Mouse (Mus musculus) E14TG2a.4 (cell line): ENCODE data around the gene 2810408A11Rik.

Source experiments
- H3K27me3 ChIP-seq: 2 replicates; pipeline ENCODE4 v1.6.1; 2014; ENCODE audit warnings: low read length, control low read depth; ENCODE audit not compliant: insufficient read depth
- H3K36me3 ChIP-seq: 2 replicates; pipeline ENCODE4 v1.6.1; 2014; ENCODE audit warnings: low read length, control low read depth; ENCODE audit not compliant: insufficient read depth
- H3K4me1 ChIP-seq: replicated peaks from 2 replicates; pipeline ENCODE4 v1.6.1; 2014; ENCODE audit warnings: low read depth, low read length, control low read depth
- H3K4me3 ChIP-seq: replicated peaks from 2 replicates; pipeline ENCODE4 v1.5.1; 2014; ENCODE audit warnings: mild to moderate bottlenecking, low read length
- H3K9me3 ChIP-seq: 2 replicates; pipeline ENCODE4 v1.6.1; 2014; ENCODE audit warnings: low read length, control low read depth
- CTCF ChIP-seq: conservative IDR thresholded peaks from 2 replicates; pipeline ENCODE4 v1.5.1; 2014; ENCODE audit warnings: low read length
- NANOG ChIP-seq: IDR thresholded peaks from 2 replicates; pipeline ENCODE4 v1.6.1; 2014; ENCODE audit warnings: borderline replicate concordance, low read length, mixed read lengths
- POU5F1 ChIP-seq: IDR thresholded peaks from 2 replicates; pipeline ENCODE4 v1.6.1; 2014; ENCODE audit warnings: low read length, borderline replicate concordance

2810408A11Rik gene

DNA sequence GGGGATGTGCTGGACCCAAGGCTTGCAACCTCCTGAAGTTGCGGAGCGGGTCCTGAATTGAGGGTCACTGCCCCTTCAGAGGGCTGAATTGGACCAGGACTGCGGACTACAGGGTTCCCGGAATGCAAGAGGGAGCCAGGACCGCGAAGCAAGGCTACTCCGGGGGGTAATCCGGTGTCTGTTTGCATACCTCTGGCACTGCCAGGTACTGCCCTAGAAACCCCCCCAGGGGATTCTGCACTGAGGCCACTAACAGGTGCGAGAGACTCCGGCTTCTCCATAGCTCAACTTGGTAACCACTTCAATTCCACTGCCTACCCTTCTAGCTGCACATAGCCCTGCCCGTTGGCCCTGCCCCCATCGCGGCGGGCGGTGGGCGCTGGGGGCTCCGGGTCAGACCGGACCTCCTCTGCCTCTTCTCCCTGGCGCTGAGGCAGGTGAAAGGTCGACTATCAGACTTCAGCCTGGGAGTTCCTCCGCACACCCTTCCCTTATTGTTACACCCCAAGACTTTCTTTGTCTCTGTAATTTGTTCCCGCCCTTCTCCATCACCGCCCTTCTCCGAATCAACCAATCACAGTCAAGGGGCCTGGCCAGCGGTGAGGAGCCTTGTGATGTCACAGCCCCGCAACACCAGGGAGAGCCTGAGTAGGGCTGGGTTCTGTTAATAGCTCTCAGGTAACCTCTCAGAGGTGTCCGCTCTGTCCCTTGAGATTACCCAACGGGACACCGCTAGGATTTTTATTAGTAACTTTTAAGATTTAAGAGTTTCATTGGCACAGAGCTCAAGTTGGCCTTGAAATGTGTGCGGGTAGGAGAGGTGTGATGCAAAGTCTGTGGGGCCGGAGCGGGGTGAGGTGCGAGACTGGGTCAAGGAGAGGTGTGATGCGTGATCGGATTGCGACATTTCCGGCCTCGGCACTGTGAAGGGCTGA lies at the start of gene 2810408A11Rik, which contains the start of gene Neurl4:
2810408A11Rik (minus strand) TSS at position 517 of the 935 bp plus-strand sequence.
Neurl4 (plus strand) TSS at position 602 of the 935 bp plus-strand sequence.
- Histone ChIP-seq H3K4me1 (peaks cover 58% of the 10 kb centered on the region), H3K27me3 (peaks cover 8% of the 10 kb centered on the region; the same call in 1 of the 2 replicates), H3K9me3 (no peaks in the 10 kb centered on the region), H3K36me3 (peaks cover 26% of the 10 kb centered on the region), H3K4me3 (peak within 1 kb of the TSS; percentile 93)
- TF ChIP-seq NANOG: no peak
- TF ChIP-seq POU5F1: no peak
- no peak for TF ChIP-seq CTCF

DNA sequence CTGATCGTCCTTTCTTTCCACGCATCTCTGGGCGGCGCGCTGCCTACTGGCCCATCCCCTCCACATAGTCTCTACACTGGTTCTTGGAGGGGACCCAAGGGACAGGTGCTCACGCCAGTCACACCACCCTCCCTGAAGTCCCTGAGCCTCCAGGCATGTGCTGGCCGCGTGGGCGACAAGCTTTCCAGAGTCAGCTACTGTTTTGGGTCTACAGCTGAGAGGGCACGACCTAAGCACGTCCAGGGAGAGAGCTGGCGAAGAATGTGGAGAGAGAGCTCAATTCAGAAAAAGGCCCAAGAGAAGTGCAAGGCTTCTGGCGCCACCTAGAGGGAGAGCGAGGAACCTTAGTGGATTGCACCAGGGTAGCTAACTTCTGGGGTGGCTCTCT lies 48.0 kb upstream of the 2810408A11Rik start:
- Histone ChIP-seq H3K36me3 (peaks cover 11% of the 10 kb centered on the region), H3K4me3 (peak overlapping the region; percentile 82), H3K9me3 (no peaks in the 10 kb centered on the region), H3K4me1 (peaks cover 49% of the 10 kb centered on the region), H3K27me3 (peaks cover 47% of the 10 kb centered on the region)
- peak; percentile 91 for TF ChIP-seq CTCF
- TF ChIP-seq NANOG: no peak

DNA sequence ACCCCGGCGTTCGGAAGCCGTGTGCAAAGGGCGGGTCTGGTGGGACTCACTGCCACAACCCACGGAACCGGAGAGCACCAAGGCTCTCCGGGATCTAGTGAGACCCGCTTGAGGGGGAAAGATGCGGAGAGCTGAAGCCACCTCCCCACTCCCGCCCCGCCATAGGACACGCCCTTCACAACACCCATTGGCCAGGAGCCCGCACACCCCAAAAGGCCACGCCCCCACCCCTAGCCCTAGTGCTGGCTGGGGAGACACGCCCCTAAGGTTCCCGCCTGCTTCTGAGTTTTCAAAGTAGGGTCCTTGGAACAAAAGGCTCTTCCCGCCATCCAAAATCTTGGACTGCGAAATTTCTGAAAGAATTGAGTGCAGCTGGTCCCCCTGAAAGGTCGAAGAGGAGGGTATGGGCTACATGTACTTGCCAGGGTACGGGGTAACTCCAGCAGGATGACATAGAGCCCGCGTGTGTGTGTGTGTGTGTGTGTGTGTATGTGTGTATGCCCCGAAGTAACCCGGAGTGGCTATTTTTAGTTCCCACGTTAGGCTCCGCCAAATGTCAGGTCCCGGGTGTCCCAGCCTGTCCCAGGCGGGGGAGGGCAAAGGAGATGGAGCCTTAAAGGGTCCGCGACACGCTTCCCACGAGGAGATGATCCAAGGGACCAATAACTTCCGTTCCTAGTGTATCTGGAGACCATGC lies 47.4 kb upstream of the 2810408A11Rik start, which contains the start of gene Slc2a4:
Slc2a4 (minus strand) TSS at position 123 of the 697 bp plus-strand sequence.
- peaks cover 11% of the 10 kb centered on the region for H3K36me3 ChIP-seq
- no peak for TF ChIP-seq CTCF
- no peak for TF ChIP-seq NANOG
- TF ChIP-seq POU5F1: no peak
- H3K27me3 ChIP-seq: peaks cover 47% of the 10 kb centered on the region
- H3K9me3 ChIP-seq: no peaks in the 10 kb centered on the region
- peak within 1 kb of the TSS; percentile 82 for H3K4me3 ChIP-seq
- H3K4me1 ChIP-seq: peaks cover 53% of the 10 kb centered on the region

DNA sequence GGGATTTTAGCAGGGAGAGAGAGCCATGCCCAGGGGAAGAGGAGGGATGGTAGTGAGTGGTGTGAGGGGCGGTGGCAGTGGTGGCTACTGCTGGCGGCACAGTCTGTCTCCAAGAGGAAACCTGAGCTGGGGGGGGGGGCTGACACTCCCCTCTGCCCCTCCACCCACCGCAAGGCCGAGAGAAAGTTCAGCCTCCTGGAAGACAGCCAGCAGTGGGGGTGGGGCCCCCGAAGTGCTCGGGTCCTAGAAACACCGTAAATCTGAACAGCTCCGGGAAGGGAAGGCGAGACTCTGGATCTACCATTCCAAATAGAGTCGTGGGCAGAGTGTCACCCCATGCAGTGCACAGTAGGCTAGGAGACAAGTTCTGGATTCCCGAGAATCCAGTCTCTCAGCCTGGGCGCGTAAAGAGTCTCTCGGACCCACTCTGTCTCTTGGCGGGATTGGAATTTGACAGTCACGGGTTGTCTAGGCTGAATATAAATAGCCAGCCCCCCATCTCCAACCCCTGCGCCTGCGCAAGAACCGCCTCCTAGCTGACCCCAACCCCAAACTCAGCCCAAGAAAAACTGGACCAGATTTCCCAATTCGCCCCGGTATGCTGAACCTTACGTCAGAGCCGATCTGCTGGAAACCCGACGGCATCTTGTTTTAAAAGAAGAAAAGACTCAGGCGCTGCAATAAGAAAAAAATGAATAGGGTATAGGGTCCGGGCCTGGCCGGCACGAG lies 46.7 kb upstream of the 2810408A11Rik start:
- Histone ChIP-seq H3K4me3 (peak overlapping the region; percentile 82), H3K9me3 (no peaks in the 10 kb centered on the region), H3K4me1 (peaks cover 60% of the 10 kb centered on the region), H3K27me3 (peaks cover 52% of the 10 kb centered on the region), H3K36me3 (peaks cover 11% of the 10 kb centered on the region)
- TF ChIP-seq CTCF: no peak

DNA sequence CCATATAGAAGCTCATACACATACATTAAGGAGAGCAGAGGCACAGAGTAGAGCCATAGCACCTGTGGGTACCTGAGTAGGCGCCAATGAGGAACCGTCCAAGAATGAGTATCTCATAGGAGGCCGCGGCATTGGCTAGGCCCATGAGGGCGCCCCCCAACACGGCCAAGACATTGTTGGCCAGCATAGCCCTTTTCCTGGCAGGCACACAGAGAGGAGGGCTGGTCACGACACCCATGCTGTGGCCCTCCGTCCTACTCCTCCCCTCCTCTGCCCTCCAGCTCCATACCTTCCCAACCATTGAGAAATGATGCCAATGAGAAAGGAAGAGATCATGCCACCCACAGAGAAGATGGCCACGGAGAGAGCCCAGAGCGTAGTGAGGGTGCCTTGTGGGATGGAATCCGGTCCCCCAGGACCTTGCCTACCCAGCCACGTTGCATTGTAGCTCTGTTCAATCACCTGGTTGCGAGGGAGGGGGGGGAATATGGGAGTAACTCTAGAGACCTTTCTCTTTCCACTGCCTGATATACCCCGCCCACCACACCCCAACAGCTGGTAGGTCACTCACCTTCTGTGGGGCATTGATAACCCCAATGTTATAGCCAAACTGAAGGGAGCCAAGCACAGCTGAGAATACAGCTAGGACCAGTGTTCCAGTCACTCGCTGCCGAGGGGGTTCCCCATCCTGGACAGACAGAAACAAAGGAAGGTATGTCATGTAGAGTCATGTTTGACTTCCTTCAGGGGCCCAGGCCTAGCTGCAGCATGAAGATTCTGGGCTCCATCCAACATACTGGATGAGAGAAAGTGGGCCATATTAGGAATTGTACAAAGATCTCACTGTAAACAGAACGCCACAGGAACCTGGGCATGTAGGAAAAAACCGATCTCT lies 45.5 kb upstream of the 2810408A11Rik start:
- H3K4me1 ChIP-seq: peaks cover 62% of the 10 kb centered on the region
- 0 out of 2 replicates have a peak overlapping the region, but pooled peaks have one; percentile 20 for H3K4me3 ChIP-seq
- H3K9me3 ChIP-seq: no peaks in the 10 kb centered on the region
- TF ChIP-seq POU5F1: no peak
- no peak for TF ChIP-seq NANOG
- TF ChIP-seq CTCF: no peak
- H3K36me3 ChIP-seq: peaks cover 11% of the 10 kb centered on the region
- peaks cover 48% of the 10 kb centered on the region for H3K27me3 ChIP-seq

DNA sequence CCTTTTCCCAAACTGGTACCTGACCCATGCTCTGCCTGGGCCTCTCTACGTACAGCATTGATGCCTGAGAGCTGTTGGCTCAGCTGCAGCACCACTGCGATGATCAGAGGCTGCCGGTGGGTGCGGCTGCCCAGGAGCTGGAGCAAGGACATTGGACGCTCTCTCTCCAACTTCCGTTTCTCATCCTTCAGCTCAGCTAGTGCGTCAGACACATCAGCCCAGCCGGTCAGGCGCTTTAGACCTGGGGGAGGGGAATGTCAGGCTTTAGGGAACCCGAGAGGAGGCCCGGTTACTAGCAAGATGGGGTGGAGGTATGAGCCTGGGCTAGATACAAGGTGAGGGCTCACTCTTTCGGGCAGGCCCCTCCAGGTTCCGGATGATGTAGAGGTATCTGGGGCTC lies 44.4 kb upstream of the 2810408A11Rik start:
- Histone ChIP-seq H3K4me3 (no peak overlapping the region), H3K9me3 (no peaks in the 10 kb centered on the region), H3K4me1 (peaks cover 71% of the 10 kb centered on the region), H3K36me3 (peaks cover 18% of the 10 kb centered on the region), H3K27me3 (peaks cover 55% of the 10 kb centered on the region)
- TF ChIP-seq CTCF (no peak), NANOG (no peak), POU5F1 (no peak)

DNA sequence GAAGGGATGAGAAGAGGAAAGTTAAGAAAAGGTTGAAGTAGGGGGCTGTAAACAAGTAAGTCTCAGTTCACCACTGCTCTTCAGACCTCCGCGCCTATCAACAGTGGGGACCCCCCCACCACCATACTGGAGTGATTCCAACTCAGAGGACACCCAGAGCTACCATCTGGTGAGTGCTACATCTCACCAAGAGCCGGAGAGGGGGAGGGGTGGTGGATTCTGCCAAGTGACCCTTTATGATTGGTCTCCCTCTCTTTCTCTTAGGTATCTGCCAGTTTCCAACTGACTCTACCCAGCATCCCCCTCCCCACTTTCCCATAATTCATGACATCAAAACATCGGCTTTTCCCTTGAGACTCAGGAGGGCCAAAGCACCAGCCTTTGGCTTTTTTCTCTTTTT lies 40.2 kb upstream of the 2810408A11Rik start:
- TF ChIP-seq POU5F1 (no peak), NANOG (no peak), CTCF (no peak)
- H3K9me3 ChIP-seq: no peaks in the 10 kb centered on the region
- peaks cover 68% of the 10 kb centered on the region for H3K27me3 ChIP-seq
- peaks cover 83% of the 10 kb centered on the region for H3K4me1 ChIP-seq
- H3K4me3 ChIP-seq: no peak overlapping the region
- H3K36me3 ChIP-seq: peaks cover 18% of the 10 kb centered on the region
